Mouse (Mus musculus) stomach, embryonic 15.5 days (tissue): ENCODE results near the gene Tcf23. TPM values are rescaled to one million over a fixed set of nuclear protein-coding genes. Genes with fewer than 3 reads are reported as not detected.

Experiments used
- ATAC-seq: fragments of 200-750 bp; cut with Nextera tagmentation; 2 replicates; pipeline ENCODE4 v1.8.0; 2017; ENCODE audit warnings: low read depth, moderate number of reproducible peaks, moderate TSS enrichment; ENCODE audit not compliant: insufficient read depth, low FRiP score
- H3K27ac ChIP-seq: fragments of 300-500 bp; sonication (generic); 2 replicates; pipeline ENCODE4 v1.5.1; 2015; ENCODE audit warnings: mild to moderate bottlenecking, inconsistent platforms
- H3K27me3 ChIP-seq: fragments of 300-500 bp; sonication (generic); replicated peaks from 2 replicates; pipeline ENCODE4 v1.6.1; 2015; ENCODE audit warnings: inconsistent platforms
- H3K36me3 ChIP-seq: fragments of 300-500 bp; sonication (generic); 2 replicates; pipeline ENCODE4 v1.6.1; 2015; ENCODE audit warnings: inconsistent platforms
- H3K4me1 ChIP-seq: fragments of 300-500 bp; sonication (generic); 2 replicates; pipeline ENCODE4 v1.6.1; 2015; ENCODE audit warnings: inconsistent platforms
- H3K4me2 ChIP-seq: fragments of 300-500 bp; sonication (generic); 2 replicates; pipeline ENCODE4 v1.6.1; 2015; ENCODE audit warnings: mild to moderate bottlenecking, inconsistent platforms
- H3K4me3 ChIP-seq: fragments of 300-500 bp; sonication (generic); replicated peaks from 2 replicates; pipeline ENCODE4 v1.5.1; 2015; ENCODE audit warnings: inconsistent platforms
- H3K9ac ChIP-seq: fragments of 300-500 bp; sonication (generic); 2 replicates; pipeline ENCODE4 v1.6.1; 2015; ENCODE audit warnings: inconsistent platforms
- H3K9me3 ChIP-seq: fragments of 300-500 bp; sonication (generic); 2 replicates; pipeline ENCODE4 v1.6.1; 2016; ENCODE audit warnings: inconsistent platforms
- WGBS: fragments of 180-500 bp; shearing (Covaris S2); methylation state at CpG from one replicate; pipeline ENCODE4 v1.1.7; 2015; 5-methylcytosine and 5-hydroxymethylcytosine counted together
- polyA plus RNA-seq: library from polyadenylated mRNA; unstranded; fragments of >200 nt; fragmentation: Nextera tagmentation; extraction: Ambion mirVana; gene quantifications from 2 replicates; pipeline ENCODE4 v1.2.1, GENCODE M21; 2015

Gene Tcf23
- polyA plus RNA-seq, 1 experiment from 2014 or later, result 0.74 TPM

DNA sequence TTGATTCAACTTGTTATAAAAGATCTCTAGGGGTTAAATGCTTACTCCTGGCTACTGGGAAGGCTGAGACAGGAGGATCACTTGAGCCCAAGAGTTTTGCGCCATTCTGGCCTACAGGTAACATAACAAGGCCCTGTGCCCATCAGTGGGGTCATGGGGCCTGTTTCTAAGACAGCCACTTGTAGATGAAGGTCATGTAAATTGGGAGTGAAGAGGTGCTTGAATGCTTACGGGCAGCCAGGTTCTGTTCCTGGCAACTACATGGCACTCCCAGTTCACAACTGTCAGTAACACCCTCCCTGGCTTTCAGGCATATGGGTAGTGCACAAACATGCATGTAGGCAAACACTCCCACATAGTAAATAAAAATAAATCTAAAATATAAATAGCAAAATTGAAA, 17.5 kb upstream of the Tcf23 start:
- no peaks in the 10 kb centered on the region for H3K9me3 ChIP-seq
- H3K36me3 ChIP-seq, result peaks cover 39% of the 10 kb centered on the region
- 92% methylated on average over 2 of the region's 2 CpGs for WGBS
- no peak overlapping the region for H3K4me3 ChIP-seq
- H3K27ac ChIP-seq, result no peak overlapping the region
- peaks cover 13% of the 10 kb centered on the region for H3K4me1 ChIP-seq
- H3K4me2 ChIP-seq, result 0 out of 2 replicates have a peak overlapping the region, but pooled peaks have one; percentile 14
- no peak overlapping the region for H3K9ac ChIP-seq
- ATAC-seq, result no peak
- no peaks in the 10 kb centered on the region for H3K27me3 ChIP-seq

GRCm38 (mm10) chr5:30951706-30952105, 16.8 kb upstream of the Tcf23 start:
- H3K9ac ChIP-seq, result no peak overlapping the region
- ATAC-seq, result no peak
- 84% methylated on average over 6 of the region's 6 CpGs for WGBS
- no peaks in the 10 kb centered on the region for H3K9me3 ChIP-seq
- no peak overlapping the region for H3K27ac ChIP-seq
- H3K36me3 ChIP-seq, result peaks cover 41% of the 10 kb centered on the region
- no peak overlapping the region for H3K4me2 ChIP-seq
- no peak overlapping the region for H3K4me3 ChIP-seq
- peaks cover 13% of the 10 kb centered on the region for H3K4me1 ChIP-seq
- H3K27me3 ChIP-seq, result no peaks in the 10 kb centered on the region

DNA sequence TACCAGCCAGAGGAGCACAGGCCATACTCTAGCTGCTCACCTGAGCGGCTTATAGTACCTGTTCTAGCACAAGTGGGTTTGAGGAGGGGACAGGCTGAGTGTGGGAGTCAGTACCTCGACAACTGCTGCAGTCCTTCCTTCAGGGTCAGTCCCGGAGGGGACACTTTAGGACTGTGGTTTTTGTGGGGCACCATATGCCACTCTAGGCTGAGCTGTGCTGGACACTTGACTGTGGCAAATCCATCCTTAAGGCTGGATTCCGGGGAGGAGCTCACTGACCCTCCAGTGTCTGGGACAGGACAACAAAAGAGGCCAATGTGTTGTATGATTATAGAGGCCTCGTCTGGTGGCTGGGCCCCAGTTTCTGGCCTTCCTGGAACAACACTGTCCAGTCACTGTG, 15.9 kb upstream of the Tcf23 start:
- H3K4me3 ChIP-seq, result no peak overlapping the region
- no peak overlapping the region for H3K27ac ChIP-seq
- no peak for ATAC-seq
- H3K4me2 ChIP-seq, result no peak overlapping the region
- H3K9me3 ChIP-seq, result no peaks in the 10 kb centered on the region
- no peak overlapping the region for H3K9ac ChIP-seq
- H3K36me3 ChIP-seq, result peaks cover 41% of the 10 kb centered on the region
- H3K4me1 ChIP-seq, result peaks cover 15% of the 10 kb centered on the region
- 80% methylated on average over 5 of the region's 5 CpGs for whole genome bisulfite sequencing
- no peaks in the 10 kb centered on the region for H3K27me3 ChIP-seq

DNA sequence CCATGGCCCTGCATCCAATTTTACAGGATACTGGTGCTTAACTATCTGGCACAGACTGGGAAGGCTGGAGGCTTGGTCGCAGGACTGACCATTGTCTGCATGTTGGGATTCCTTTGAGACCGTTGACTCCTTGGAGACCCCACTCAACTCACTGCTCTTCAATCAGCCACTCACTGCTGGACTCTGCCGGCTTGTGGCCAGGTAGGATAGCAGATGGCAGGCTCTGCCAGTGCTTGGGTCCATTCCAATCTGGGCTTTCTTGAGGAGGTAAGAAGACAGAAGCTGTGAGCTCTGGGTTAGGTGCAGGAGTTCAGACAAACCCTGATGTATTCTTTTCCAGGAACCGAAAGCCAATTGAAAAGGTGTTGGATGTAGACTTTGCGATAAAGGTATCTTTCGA, 14.4 kb upstream of the Tcf23 start:
- WGBS, result 96% methylated on average over 6 of the region's 6 CpGs
- no peak overlapping the region for H3K9ac ChIP-seq
- no peak overlapping the region for H3K4me2 ChIP-seq
- peaks cover 22% of the 10 kb centered on the region for H3K4me1 ChIP-seq
- peaks cover 49% of the 10 kb centered on the region for H3K36me3 ChIP-seq
- ATAC-seq, result no peak
- no peak overlapping the region for H3K4me3 ChIP-seq
- H3K27me3 ChIP-seq, result no peaks in the 10 kb centered on the region
- H3K9me3 ChIP-seq, result no peaks in the 10 kb centered on the region
- no peak overlapping the region for H3K27ac ChIP-seq

DNA sequence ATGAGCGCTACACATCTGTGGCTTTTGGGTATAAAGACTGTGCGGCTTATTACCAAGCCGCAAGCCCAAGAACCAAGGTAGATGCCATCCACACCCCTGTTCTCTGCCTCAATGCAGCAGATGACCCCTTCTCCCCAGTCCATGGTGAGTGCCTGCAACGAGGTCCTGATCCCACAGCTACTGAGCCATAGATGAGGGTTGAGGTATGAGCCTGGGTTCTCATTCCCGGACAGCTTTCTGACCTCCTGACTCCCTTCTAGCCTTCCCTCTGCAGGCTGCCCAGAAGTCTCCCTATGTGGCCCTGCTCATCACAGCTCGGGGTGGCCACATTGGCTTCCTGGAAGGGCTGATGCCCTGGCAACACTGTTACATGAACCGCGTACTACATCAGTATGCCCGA, 13.9 kb upstream of the Tcf23 start:
- Histone ChIP-seq H3K36me3 (peaks cover 49% of the 10 kb centered on the region), H3K9ac (no peak overlapping the region), H3K4me2 (no peak overlapping the region), H3K27me3 (no peaks in the 10 kb centered on the region), H3K4me3 (no peak overlapping the region), H3K27ac (no peak overlapping the region), H3K9me3 (no peaks in the 10 kb centered on the region), H3K4me1 (peaks cover 20% of the 10 kb centered on the region)
- ATAC-seq, result no peak
- WGBS, result 94% methylated on average over 9 of the region's 9 CpGs

DNA sequence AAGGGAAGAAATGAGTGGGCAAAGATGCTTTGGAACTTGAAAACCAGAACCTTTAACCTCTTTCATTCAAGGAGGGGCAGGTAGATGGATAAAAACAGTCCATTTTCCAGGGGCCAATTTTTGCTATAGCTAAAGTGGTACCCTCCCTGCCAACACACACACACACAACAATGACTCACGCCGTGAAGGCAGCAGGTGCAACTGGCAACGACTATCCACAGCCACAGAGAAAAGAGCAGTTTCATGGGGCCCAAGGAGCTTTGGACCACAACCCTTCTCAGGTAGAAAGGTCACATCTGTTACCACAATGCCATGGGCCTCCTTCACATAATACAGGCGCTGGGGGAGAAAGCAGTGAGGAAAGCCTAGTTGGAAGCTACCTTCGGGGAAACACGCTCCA, 12.7 kb upstream of the Tcf23 start:
- Histone ChIP-seq H3K4me3 (no peak overlapping the region), H3K9me3 (no peaks in the 10 kb centered on the region), H3K4me2 (no peak overlapping the region), H3K36me3 (peaks cover 49% of the 10 kb centered on the region), H3K27me3 (no peaks in the 10 kb centered on the region), H3K9ac (no peak overlapping the region), H3K27ac (no peak overlapping the region), H3K4me1 (peaks cover 14% of the 10 kb centered on the region)
- WGBS, result 92% methylated on average over 6 of the region's 6 CpGs
- ATAC-seq, result no peak

- Histone ChIP-seq H3K4me1 (peaks cover 14% of the 10 kb centered on the region), H3K4me2 (peak overlapping the region; percentile 29; the same call in 1 of the 2 replicates), H3K9ac (no peak overlapping the region), H3K4me3 (no peak overlapping the region), H3K9me3 (no peaks in the 10 kb centered on the region), H3K36me3 (peaks cover 39% of the 10 kb centered on the region), H3K27ac (no peak overlapping the region), H3K27me3 (no peaks in the 10 kb centered on the region)
- WGBS, result 94% methylated on average over 6 of the region's 6 CpGs
- ATAC-seq, result no peak
Measured at GRCm38 (mm10) chr5:30957891-30958290, 10.6 kb upstream of the Tcf23 start.

DNA sequence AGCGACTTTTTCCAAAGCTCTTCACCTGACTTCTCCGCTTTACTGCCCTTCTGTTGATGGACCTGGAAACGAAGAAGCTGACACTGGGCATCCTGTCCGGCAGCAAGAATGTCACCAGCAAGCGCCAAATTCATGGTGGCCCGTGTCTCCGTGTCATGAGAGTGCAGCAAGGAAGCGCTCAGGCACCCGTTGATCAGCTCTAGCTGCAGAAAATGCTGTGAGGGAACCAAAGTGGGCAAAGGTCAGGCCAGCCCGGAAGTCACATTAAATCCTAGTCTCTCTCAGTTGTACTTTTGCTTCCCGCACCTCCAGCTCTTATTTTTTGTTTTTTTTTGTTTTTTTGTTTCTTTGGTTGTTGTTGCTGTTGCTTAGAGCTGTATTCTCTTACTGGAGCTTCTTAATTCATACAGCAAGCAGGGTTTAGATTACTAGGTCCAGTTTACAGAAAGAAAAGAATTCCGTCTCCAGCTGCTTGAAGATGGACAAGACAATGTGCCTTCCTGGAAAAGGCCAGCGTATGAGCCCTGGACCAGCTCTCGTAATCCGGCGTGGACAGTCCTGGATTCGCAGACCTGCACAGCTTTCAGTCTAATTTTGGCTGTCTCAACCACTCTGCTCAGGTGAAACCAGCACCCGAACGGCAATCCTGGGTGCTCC, 9.1 kb upstream of the Tcf23 start:
- Histone ChIP-seq H3K9ac (peak overlapping the region; percentile 94), H3K9me3 (no peaks in the 10 kb centered on the region), H3K4me2 (peak overlapping the region; percentile 80), H3K27ac (peak overlapping the region; percentile 93), H3K27me3 (no peaks in the 10 kb centered on the region), H3K4me3 (peak overlapping the region; percentile 91), H3K36me3 (peaks cover 26% of the 10 kb centered on the region), H3K4me1 (peaks cover 14% of the 10 kb centered on the region)
- 24% methylated on average over 19 of the region's 19 CpGs for WGBS
- no peak for ATAC-seq

DNA sequence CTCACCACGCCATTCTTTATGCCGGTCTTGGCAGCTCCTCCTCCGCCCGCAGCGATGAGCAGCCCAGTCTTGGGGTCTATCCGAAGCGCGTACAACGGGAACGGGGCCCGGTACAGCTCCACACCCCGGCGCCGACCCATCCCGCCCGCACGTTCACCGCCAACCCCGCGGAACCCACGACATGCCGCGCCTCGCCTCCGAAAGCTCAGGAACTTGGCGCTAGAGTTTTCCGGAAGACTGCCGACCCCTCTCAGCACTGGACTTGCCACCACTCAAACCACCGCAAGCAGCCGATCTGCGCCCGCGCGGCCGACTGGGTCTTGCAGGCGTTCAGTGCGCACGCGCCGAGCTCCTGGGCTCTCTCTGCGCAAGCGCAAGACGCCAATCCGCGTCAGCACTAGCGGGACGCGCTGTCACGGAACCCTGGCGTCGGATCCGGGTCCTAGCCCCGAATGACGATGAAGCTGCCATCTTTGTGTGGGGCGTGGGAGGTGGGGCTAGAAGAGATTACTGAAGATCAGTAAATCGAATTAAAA, 8.4 kb upstream of the Tcf23 start, which contains the start of gene Preb:
Gene Preb (minus strand): TSS at position 396 of the 536 bp plus-strand sequence.
- ATAC-seq, result peak; percentile 96
- Histone ChIP-seq H3K4me1 (peaks cover 14% of the 10 kb centered on the region), H3K4me3 (peak within 1 kb of the TSS; percentile 91), H3K27me3 (no peaks in the 10 kb centered on the region), H3K9ac (peak within 1 kb of the TSS; percentile 94), H3K27ac (peak within 1 kb of the TSS; percentile 93), H3K36me3 (peaks cover 19% of the 10 kb centered on the region), H3K4me2 (peak within 1 kb of the TSS; percentile 80), H3K9me3 (no peaks in the 10 kb centered on the region)
- WGBS, result under 1% methylated on average over 56 of the region's 56 CpGs

GRCm38 (mm10) chr5:30960814-30961213, 7.6 kb upstream of the Tcf23 start:
- no peak overlapping the region; the same call in 1 of the 2 replicates for H3K4me3 ChIP-seq
- ATAC-seq, result no peak
- H3K27me3 ChIP-seq, result no peaks in the 10 kb centered on the region
- H3K9ac ChIP-seq, result no peak overlapping the region
- H3K36me3 ChIP-seq, result peaks cover 11% of the 10 kb centered on the region
- H3K9me3 ChIP-seq, result no peaks in the 10 kb centered on the region
- H3K4me1 ChIP-seq, result peaks cover 14% of the 10 kb centered on the region
- H3K4me2 ChIP-seq, result peak overlapping the region; percentile 80
- 88% methylated on average over 2 of the region's 2 CpGs for WGBS
- peak overlapping the region; percentile 93 for H3K27ac ChIP-seq

GRCm38 (mm10) chr5:30961545-30962505, 6.6 kb upstream of the Tcf23 start:
- Histone ChIP-seq H3K9me3 (no peaks in the 10 kb centered on the region), H3K4me3 (no peak overlapping the region), H3K27me3 (no peaks in the 10 kb centered on the region), H3K36me3 (peaks cover 8% of the 10 kb centered on the region; the same call in 1 of the 2 replicates), H3K9ac (no peak overlapping the region), H3K4me2 (no peak overlapping the region), H3K27ac (peak overlapping the region; percentile 2; the same call in 1 of the 2 replicates), H3K4me1 (peaks cover 14% of the 10 kb centered on the region)
- no peak for ATAC-seq
- 65% methylated on average over 10 of the region's 10 CpGs for WGBS

DNA sequence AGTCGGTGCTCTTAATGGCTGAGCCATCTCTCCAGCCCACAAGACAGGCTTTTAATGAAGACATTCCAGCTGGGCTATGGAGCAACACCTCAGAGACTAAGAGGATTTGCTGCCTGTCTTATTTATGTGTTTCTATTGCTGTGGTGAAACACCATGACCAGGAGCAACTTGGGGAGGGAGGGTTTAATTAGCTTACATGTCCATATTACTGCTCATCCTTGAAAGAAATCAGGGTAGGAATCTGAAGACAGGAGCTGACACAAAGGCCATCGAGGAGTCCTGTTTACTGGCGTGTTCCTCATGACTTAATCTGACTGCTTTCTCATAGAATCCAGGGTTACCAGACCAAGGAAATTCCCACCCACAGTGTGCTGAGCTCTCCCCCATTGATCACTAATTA, 4.5 kb upstream of the Tcf23 start:
- Histone ChIP-seq H3K9ac (no peak overlapping the region), H3K27me3 (no peaks in the 10 kb centered on the region), H3K27ac (no peak overlapping the region), H3K4me1 (peaks cover 3% of the 10 kb centered on the region), H3K9me3 (no peaks in the 10 kb centered on the region), H3K4me2 (no peak overlapping the region), H3K36me3 (no peaks in the 10 kb centered on the region), H3K4me3 (no peak overlapping the region)
- ATAC-seq, result no peak
- WGBS, result 75% methylated on average over 3 of the region's 3 CpGs
